Mouse (Mus musculus) brown adipose tissue, adult 24 weeks (tissue): ENCODE results near the gene Gm765. TPM values are rescaled to one million over a fixed set of nuclear protein-coding genes. Genes with fewer than 3 reads are reported as not detected.

Source experiments
- H3K27ac ChIP-seq: fragments of 200-500 bp; replicated peaks from 2 replicates; pipeline ENCODE4 v1.5.1; 2012; ENCODE audit warnings: low read depth, mild to moderate bottlenecking, low read length
- H3K4me1 ChIP-seq: fragments of 200-500 bp; 2 replicates; pipeline ENCODE4 v1.6.1; 2012; ENCODE audit warnings: low read length, mixed read lengths; ENCODE audit not compliant: control insufficient read depth, insufficient read depth, insufficient read length
- H3K4me3 ChIP-seq: fragments of 200-500 bp; 2 replicates; pipeline ENCODE4 v1.5.1; 2012; ENCODE audit warnings: low read depth, mild to moderate bottlenecking, low read length, moderate library complexity; ENCODE audit not compliant: insufficient read depth
- polyA plus RNA-seq: library from polyadenylated mRNA; stranded (reverse); fragments of >200 nt; gene quantifications from 2 replicates; pipeline ENCODE4 v1.2.4, GENCODE M21; 2012; ENCODE audit not compliant: missing spikeins, insufficient read depth, insufficient read length

Gene Gm765
- polyA plus RNA-seq, 1 experiment = not detected

GRCm38 (mm10) chr6:98262961-98263360 is 79.6 kb downstream of the Gm765 start:
- no peak overlapping the region for H3K4me3 ChIP-seq
- no peak overlapping the region for H3K27ac ChIP-seq
- H3K4me1 ChIP-seq = no peaks in the 10 kb centered on the region

DNA sequence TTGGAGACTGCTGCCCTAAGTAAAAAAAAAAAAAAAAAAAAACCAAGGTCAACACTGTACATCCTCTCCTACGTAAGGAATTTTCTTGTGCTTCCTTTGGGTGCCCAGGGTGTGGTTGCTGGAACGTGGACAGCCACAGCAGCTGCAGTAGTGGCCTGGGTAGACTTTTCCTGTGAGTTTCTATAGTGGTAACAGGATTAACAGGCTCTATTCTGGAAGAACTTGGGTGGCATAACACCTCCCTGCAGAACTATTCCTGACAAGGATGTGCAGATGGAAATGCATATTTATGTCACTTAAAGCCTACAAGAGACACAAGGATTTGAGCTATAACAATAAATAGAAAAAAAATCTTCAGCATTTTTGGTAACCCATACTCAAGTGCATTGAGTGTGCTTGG is 83.5 kb downstream of the Gm765 start:
- H3K27ac ChIP-seq = no peak overlapping the region
- H3K4me1 ChIP-seq = no peaks in the 10 kb centered on the region
- H3K4me3 ChIP-seq = no peak overlapping the region

DNA sequence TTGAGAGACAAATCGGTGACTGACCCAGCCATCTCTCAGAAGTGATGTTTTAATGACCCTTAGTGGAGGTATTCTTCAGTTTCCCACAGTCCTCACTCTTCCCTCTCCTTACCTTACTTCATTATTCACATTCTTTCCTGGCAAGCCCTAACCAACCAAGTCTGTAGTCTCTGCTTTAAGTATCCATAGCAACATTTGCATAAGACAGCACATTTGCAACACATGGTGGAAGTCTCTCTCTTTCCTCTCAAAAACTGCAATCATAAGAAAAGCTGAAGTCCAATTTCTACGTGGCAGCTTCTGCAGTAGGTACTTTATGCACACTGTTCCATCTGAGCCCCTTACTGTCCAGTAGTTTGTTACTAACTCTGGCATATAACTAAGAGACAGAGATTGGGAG is 96.1 kb downstream of the Gm765 start:
- Histone ChIP-seq H3K27ac (no peak overlapping the region), H3K4me3 (no peak overlapping the region), H3K4me1 (no peaks in the 10 kb centered on the region)

GRCm38 (mm10) chr6:98243186-98243585 is 99.4 kb downstream of the Gm765 start:
- H3K4me1 ChIP-seq = no peaks in the 10 kb centered on the region
- H3K4me3 ChIP-seq = no peak overlapping the region
- no peak overlapping the region for H3K27ac ChIP-seq

DNA sequence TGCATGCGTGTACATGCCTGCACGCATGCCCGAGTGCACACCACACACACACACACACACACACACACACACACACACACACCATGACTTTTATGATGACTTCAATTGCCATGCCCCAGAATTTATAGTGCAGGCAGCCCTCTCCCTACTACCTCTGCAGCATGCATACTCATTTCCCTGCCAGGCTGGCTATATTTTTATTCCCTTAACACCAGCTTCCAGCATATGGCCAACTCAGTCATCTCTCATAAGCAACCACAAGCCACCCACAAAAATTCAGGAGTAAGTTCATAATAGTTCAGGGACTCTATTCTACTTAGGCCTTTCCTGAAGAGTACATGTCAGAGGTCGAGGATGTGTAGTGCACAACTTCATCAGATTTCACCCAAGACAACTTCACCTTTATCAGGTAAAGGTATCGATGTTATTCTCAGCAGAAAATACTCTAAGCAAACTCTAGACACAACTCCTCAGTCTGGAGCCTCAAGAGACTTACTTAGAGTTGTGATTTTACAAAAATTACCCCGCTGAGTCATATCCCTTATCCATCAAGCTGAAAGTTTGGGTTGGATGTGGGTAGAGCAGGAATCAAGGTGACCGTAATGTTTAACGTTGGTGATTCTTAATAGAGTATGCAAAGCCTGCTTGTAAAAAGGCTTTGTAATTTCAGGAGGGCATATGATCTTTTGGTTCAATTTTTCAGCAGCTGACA is 101.8 kb downstream of the Gm765 start:
- H3K4me1 ChIP-seq = no peaks in the 10 kb centered on the region
- no peak overlapping the region for H3K4me3 ChIP-seq
- H3K27ac ChIP-seq = no peak overlapping the region

GRCm38 (mm10) chr6:98234097-98234496 is 108.5 kb downstream of the Gm765 start:
- Histone ChIP-seq H3K27ac (no peak overlapping the region), H3K4me3 (no peak overlapping the region), H3K4me1 (no peaks in the 10 kb centered on the region)

- Histone ChIP-seq H3K4me1 (no peaks in the 10 kb centered on the region), H3K27ac (no peak overlapping the region), H3K4me3 (no peak overlapping the region)
These were observed 118.6 kb downstream of the Gm765 start for GRCm38 (mm10) chr6:98223923-98224322.

GRCm38 (mm10) chr6:98221970-98222369 is 120.6 kb downstream of the Gm765 start:
- Histone ChIP-seq H3K4me3 (no peak overlapping the region), H3K27ac (no peak overlapping the region), H3K4me1 (no peaks in the 10 kb centered on the region)

- Histone ChIP-seq H3K27ac (no peak overlapping the region), H3K4me1 (no peaks in the 10 kb centered on the region), H3K4me3 (no peak overlapping the region)
These were observed 130.3 kb downstream of the Gm765 start for GRCm38 (mm10) chr6:98212225-98212624.

GRCm38 (mm10) chr6:98210237-98210636 is 132.3 kb downstream of the Gm765 start:
- H3K4me3 ChIP-seq = no peak overlapping the region
- H3K27ac ChIP-seq = no peak overlapping the region
- no peaks in the 10 kb centered on the region for H3K4me1 ChIP-seq

- Histone ChIP-seq H3K27ac (no peak overlapping the region), H3K4me3 (no peak overlapping the region), H3K4me1 (no peaks in the 10 kb centered on the region)
These were observed 134.5 kb downstream of the Gm765 start for GRCm38 (mm10) chr6:98208051-98208450.

DNA sequence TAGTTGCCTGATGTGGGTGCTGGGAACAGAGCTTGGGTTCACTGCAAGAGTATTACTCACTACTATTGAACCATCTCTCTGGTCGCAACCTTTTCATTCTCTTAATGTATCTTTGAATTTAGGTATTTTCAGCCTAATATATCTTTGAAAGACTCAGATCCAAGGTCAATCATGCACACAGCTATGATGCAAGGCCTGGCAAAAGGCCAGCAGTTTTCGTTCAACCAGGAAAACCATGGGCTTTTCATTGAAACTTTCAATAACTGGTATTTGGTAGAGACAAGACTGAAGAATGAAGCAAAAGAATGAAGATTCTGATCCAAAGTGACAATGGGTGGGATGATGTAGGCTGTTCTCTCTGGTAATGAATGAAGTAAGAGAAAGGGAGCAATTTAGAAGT is 143.8 kb downstream of the Gm765 start:
- Histone ChIP-seq H3K4me3 (no peak overlapping the region), H3K4me1 (no peaks in the 10 kb centered on the region), H3K27ac (no peak overlapping the region)

GRCm38 (mm10) chr6:98190745-98191442 is 151.7 kb downstream of the Gm765 start:
- no peaks in the 10 kb centered on the region for H3K4me1 ChIP-seq

More at GRCm38 (mm10) chr6:98190745-98191442, 151.7 kb downstream of the Gm765 start:
- no peak overlapping the region for H3K4me3 ChIP-seq
- H3K27ac ChIP-seq = no peak overlapping the region
